Mouse (Mus musculus): ENCODE results near the gene Cacng6. TPM values are rescaled to one million over a fixed set of nuclear protein-coding genes. Genes with fewer than 3 reads are reported as not detected.

The Cacng6 gene
- polyA plus RNA-seq, 1 experiment from 2014 or later, result 0.33 TPM

Other genes starting within 250 kb of the Cacng6 start
- not detected in 2 replicates for gene Nlrp12, start 174.5 kb upstream of the Cacng6 start, polyA plus RNA-seq (2015; fragmentation: Nextera tagmentation; extraction: Ambion mirVana)
- 131 and 135 TPM in 2 replicates for gene Myadm, start 135.1 kb upstream of the Cacng6 start, polyA plus RNA-seq (2015; fragmentation: Nextera tagmentation; extraction: Ambion mirVana)
- 0.27 and 0.45 TPM in 2 replicates for gene Prkcg, start 135.0 kb upstream of the Cacng6 start, polyA plus RNA-seq (2015; fragmentation: Nextera tagmentation; extraction: Ambion mirVana)
- gene Cacng7, start 91.2 kb upstream of the Cacng6 start, polyA plus RNA-seq (2015; fragmentation: Nextera tagmentation; extraction: Ambion mirVana), result 1.2 and 1.8 TPM in 2 replicates
- gene Cacng8, start 33.5 kb upstream of the Cacng6 start, polyA plus RNA-seq (2015; fragmentation: Nextera tagmentation; extraction: Ambion mirVana), result 2.0 and 2.2 TPM in 2 replicates
- gene Tarm1, start 78.4 kb downstream of the Cacng6 start, polyA plus RNA-seq (2015; fragmentation: Nextera tagmentation; extraction: Ambion mirVana), result 0.11 and 0.16 TPM in 2 replicates
- gene Oscar, start 192.0 kb downstream of the Cacng6 start, polyA plus RNA-seq (2015; fragmentation: Nextera tagmentation; extraction: Ambion mirVana), result 0.08 and 0.09 TPM in 2 replicates
- 486 and 556 TPM in 2 replicates for gene Ndufa3, start 193.2 kb downstream of the Cacng6 start, polyA plus RNA-seq (2015; fragmentation: Nextera tagmentation; extraction: Ambion mirVana)
- 19.7 and 23.1 TPM in 2 replicates for gene Tfpt, start 205.7 kb downstream of the Cacng6 start, polyA plus RNA-seq (2015; fragmentation: Nextera tagmentation; extraction: Ambion mirVana)
- 85.7 and 90.1 TPM in 2 replicates for gene Prpf31, start 205.8 kb downstream of the Cacng6 start, polyA plus RNA-seq (2015; fragmentation: Nextera tagmentation; extraction: Ambion mirVana)
- 43.7 and 47.1 TPM in 2 replicates for gene Cnot3, start 221.1 kb downstream of the Cacng6 start, polyA plus RNA-seq (2015; fragmentation: Nextera tagmentation; extraction: Ambion mirVana)
- gene Leng1, start 241.6 kb downstream of the Cacng6 start, polyA plus RNA-seq (2015; fragmentation: Nextera tagmentation; extraction: Ambion mirVana), result 19.5 and 20.2 TPM in 2 replicates

All from intestine, embryonic 15.5 days (tissue).